Mouse (Mus musculus) liver, embryonic 11.5 days (tissue): Measurements from ENCODE around the gene Fstl1. TPM values are rescaled to one million over a fixed set of nuclear protein-coding genes. Genes with fewer than 3 reads are reported as not detected.
A peak's percentile ranks its signal among the peaks of the same experiment; 100 is the strongest.

ENCODE experiments used
- ATAC-seq: fragments of 200-750 bp; cut with Nextera tagmentation; replicated peaks from 2 replicates; pipeline ENCODE4 v1.8.0; 2017; ENCODE audit warnings: moderate number of reproducible peaks, mild to moderate bottlenecking, moderate TSS enrichment, moderate library complexity; ENCODE audit not compliant: low FRiP score
- DNase-seq: peaks from one replicate; pipeline ENCODE4 v3.0.0-alpha.2; 2017; ENCODE audit warnings: low spot score
- H3K27ac ChIP-seq: fragments of 300-500 bp; sonication (generic); 2 replicates; pipeline ENCODE4 v1.5.1; 2014; ENCODE audit warnings: mild to moderate bottlenecking, low read depth, low read length, control low read depth
- H3K27me3 ChIP-seq: fragments of 300-500 bp; sonication (generic); replicated peaks from 2 replicates; pipeline ENCODE4 v1.6.1; 2014; ENCODE audit warnings: low read length, mixed read lengths; ENCODE audit not compliant: control insufficient read depth, insufficient read depth
- H3K36me3 ChIP-seq: fragments of 300-500 bp; sonication (generic); 2 replicates; pipeline ENCODE4 v1.6.1; 2014; ENCODE audit warnings: mild to moderate bottlenecking, low read length, moderate library complexity, mixed read lengths; ENCODE audit not compliant: control insufficient read depth, insufficient read depth
- H3K4me1 ChIP-seq: fragments of 300-500 bp; sonication (generic); replicated peaks from 2 replicates; pipeline ENCODE4 v1.6.1; 2014; ENCODE audit warnings: low read length, mixed read lengths; ENCODE audit not compliant: control insufficient read depth, insufficient read depth
- H3K4me2 ChIP-seq: fragments of 300-500 bp; sonication (generic); 2 replicates; pipeline ENCODE4 v1.6.1; 2014; ENCODE audit warnings: mild to moderate bottlenecking, control low read depth, moderate library complexity
- H3K4me3 ChIP-seq: fragments of 300-500 bp; sonication (generic); 2 replicates; pipeline ENCODE4 v1.5.1; 2014; ENCODE audit warnings: low read depth, low read length, control low read depth
- H3K9ac ChIP-seq: fragments of 300-500 bp; sonication (generic); 2 replicates; pipeline ENCODE4 v1.6.1; 2014; ENCODE audit warnings: low read depth, low read length, control low read depth
- H3K9me3 ChIP-seq: fragments of 300-500 bp; sonication (generic); 2 replicates; pipeline ENCODE4 v1.6.1; 2016; ENCODE audit warnings: low read length, inconsistent platforms, mixed read lengths; ENCODE audit not compliant: control insufficient read depth
- WGBS: fragments of 180-500 bp; shearing (Covaris S2); extraction: QIAGEN DNeasy Blood & Tissue Kit; methylation state at CpG from one replicate; pipeline ENCODE4 v1.1.7; 2014; 5-methylcytosine and 5-hydroxymethylcytosine counted together
- polyA plus RNA-seq: library from polyadenylated mRNA; unstranded; fragments of >200 nt; fragmentation: Nextera tagmentation; extraction: Ambion mirVana; gene quantifications from 2 replicates; pipeline ENCODE4 v1.2.1, GENCODE M21; 2014

Gene Fstl1
- polyA plus RNA-seq, 1 experiment from 2014 or later, result 118 TPM

DNA sequence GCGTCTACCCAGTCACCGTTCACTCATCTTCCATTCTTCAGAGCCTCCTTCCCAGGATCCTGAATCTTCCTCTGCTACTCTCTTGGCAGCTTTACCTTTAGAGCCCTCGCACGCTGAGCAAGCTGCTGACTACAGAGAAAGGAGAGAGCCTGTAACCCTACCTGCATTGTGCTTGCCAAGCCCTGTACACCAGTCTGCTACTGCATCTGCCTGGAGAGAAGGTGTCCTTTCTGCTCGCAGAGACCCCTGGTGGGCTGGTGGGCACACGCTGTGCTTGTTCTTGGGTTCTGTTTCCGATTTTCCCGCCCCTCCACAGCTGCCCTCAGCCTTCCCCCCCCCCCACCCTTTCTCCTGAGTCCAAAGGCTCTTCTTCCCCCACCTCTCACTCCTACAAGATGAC lies 30.6 kb downstream of the Fstl1 start:
- peaks cover 3% of the 10 kb centered on the region; the same call in 1 of the 2 replicates for H3K36me3 ChIP-seq
- 76% methylated on average over 8 of the region's 8 CpGs for WGBS

DNA sequence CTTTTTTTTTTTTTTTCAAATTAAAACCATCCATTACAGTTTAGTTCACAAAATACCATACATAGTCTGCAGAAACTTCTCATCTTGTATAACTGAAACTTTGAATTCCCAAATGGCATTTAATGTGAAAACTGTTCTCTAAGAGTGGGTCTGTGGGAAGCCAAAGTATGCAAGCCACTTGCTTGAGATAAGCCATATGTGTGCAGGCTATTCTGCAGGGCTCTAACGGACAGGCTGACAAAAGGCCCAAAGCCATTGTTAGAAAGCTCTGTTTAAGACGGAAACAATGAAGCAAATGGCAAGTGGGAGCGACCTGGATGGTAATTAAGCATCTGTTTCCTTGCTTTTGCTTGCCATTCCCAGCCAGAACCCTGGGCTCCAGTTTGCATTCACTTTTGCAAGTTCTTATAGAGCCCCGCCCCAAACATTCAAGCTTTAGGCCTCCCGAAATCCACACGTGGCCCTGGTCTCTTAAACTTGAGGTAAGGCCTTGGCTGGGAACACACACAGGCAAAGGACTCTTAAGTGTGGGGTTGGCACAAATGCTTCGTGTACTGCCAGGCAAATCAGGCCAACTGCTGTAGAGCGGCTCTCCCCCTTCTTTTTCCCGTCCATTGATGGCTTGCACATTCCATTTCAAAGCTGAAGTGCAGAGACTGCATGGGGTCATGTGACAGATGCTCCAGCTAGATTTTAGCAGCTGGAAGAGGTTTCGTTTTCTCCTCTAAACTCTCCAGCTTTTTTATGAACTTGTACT lies 32.4 kb downstream of the Fstl1 start:
- H3K36me3 ChIP-seq, result peaks cover 2% of the 10 kb centered on the region; the same call in 1 of the 2 replicates
- H3K9ac ChIP-seq, result no peak overlapping the region
- H3K4me3 ChIP-seq, result no peak overlapping the region
- no peaks in the 10 kb centered on the region for H3K9me3 ChIP-seq
- no peak overlapping the region for H3K4me2 ChIP-seq
- peaks cover 8% of the 10 kb centered on the region for H3K4me1 ChIP-seq
- no peak overlapping the region for H3K27ac ChIP-seq
- DNase-seq, result no peak
- 69% methylated on average over 10 of the region's 10 CpGs for WGBS
- ATAC-seq, result no peak
- no peaks in the 10 kb centered on the region for H3K27me3 ChIP-seq

More for the DNA sequence above, 30.6 kb downstream of the Fstl1 start:
- no peak overlapping the region for H3K4me2 ChIP-seq
- no peak overlapping the region for H3K9ac ChIP-seq
- no peaks in the 10 kb centered on the region for H3K9me3 ChIP-seq
- ATAC-seq (no peak), DNase-seq (no peak)
- H3K27ac ChIP-seq, result no peak overlapping the region
- H3K4me1 ChIP-seq, result peaks cover 3% of the 10 kb centered on the region; the same call in 1 of the 2 replicates
- H3K4me3 ChIP-seq, result no peak overlapping the region
- no peaks in the 10 kb centered on the region for H3K27me3 ChIP-seq

DNA sequence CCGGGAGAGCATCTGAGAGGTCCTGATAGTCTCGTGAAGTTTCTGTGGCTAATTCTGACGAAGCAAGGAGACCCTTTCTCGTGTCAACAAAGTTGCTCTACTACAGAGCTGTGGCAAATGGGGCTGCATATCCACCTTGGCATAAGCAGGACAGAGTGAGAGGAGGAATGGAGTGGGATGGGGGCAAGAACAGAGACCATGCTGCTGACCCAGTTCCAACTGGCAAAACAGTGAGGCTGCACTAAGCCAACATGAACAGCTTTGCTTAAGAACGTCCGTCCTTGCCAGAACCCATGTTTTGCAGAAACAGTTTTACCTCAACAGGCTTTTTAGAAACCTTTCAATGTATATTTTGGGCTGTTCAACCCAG lies 32.9 kb downstream of the Fstl1 start:
- DNase-seq (no peak), ATAC-seq (no peak)
- Histone ChIP-seq H3K4me1 (peaks cover 9% of the 10 kb centered on the region), H3K36me3 (no peaks in the 10 kb centered on the region), H3K9me3 (no peaks in the 10 kb centered on the region), H3K27me3 (no peaks in the 10 kb centered on the region), H3K9ac (no peak overlapping the region), H3K4me3 (no peak overlapping the region), H3K4me2 (no peak overlapping the region), H3K27ac (no peak overlapping the region)
- WGBS, result 80% methylated on average over 6 of the region's 6 CpGs

DNA sequence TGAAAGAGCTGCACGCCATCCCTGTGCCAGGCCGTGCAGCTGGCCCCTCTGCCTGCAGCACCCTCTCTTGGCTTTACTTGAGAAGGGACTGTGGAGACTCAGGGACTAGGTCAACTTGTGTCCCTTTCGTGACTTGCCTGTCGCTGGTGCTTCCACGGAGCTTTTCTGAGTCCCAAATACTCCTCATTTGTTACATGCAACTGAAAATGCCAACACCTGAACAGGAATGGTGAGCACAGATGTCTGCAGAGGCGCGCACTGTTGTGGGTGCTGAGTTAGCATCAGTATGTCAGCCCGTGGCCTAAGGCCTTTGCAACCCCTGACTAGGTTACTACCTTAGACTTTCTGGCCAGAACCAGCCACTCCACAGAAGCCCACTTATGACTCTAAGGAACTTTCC lies 35.2 kb downstream of the Fstl1 start:
- no peak for DNase-seq
- no peaks in the 10 kb centered on the region for H3K27me3 ChIP-seq
- ATAC-seq, result no peak
- no peak overlapping the region for H3K27ac ChIP-seq
- peaks cover 9% of the 10 kb centered on the region for H3K4me1 ChIP-seq
- no peak overlapping the region for H3K4me3 ChIP-seq
- H3K9ac ChIP-seq, result no peak overlapping the region
- no peaks in the 10 kb centered on the region for H3K9me3 ChIP-seq
- WGBS, result 80% methylated on average over 8 of the region's 8 CpGs
- peaks cover 3% of the 10 kb centered on the region; the same call in 1 of the 2 replicates for H3K36me3 ChIP-seq
- no peak overlapping the region for H3K4me2 ChIP-seq

DNA sequence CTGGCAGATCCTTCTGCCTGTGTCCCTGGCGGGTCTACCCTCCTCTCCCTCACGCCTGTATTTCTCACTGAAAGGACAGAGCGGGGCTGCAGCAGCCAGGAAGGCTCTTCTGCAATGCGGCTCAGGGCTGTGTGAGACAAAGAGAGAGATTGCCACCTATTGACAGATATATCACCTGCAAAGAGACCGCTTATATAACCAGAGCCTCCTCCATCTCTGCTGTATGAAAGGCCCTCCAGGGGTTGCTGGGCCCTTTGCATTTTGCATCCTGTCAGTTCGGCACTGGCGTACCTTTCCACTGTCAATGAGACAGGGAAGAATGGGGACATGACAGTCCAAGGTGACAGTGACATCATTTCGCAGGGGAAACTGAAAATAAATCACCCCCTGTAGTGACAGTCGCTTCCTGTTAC lies 35.8 kb downstream of the Fstl1 start:
- no peak for ATAC-seq

DNA sequence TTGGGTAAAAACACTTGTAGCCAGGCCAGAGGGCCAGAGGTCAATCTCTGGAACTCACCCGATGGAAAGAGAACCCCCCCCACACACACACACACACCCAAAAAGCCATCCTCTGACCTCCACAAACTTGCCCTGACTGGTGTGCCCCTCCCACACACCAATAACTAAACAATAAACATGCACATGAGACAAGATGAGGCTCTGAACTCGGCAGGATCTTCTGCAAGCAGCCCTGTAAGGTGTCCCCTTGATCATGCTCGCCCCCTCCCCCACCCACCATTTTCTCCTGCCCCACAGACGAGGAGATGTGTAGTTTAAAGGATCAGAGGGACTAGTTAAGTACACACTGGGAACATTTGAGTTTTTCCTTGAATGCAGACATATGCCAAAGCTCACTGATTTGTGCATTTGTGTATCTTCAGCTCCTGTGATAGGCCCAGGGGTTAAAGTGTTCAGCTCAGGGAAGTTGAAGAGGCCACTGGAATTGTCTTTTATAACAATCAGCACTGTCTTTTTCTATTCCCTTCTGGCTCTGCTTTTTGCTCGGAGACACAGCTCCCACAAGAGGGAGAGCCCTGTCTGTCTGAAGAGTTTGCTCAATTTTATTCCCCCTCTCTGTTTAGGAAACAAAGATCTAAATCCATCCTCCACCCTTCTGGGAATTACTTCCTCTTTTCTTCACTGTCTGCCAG lies 37.2 kb downstream of the Fstl1 start:
- Histone ChIP-seq H3K27ac (peak overlapping the region; percentile 41; the same call in 1 of the 2 replicates), H3K4me2 (peak overlapping the region; percentile 49)
- no peak for DNase-seq

More for the DNA sequence above, 35.8 kb downstream of the Fstl1 start:
- Histone ChIP-seq H3K36me3 (peaks cover 3% of the 10 kb centered on the region; the same call in 1 of the 2 replicates), H3K4me2 (no peak overlapping the region), H3K9me3 (no peaks in the 10 kb centered on the region), H3K27me3 (no peaks in the 10 kb centered on the region), H3K4me3 (no peak overlapping the region), H3K4me1 (peaks cover 9% of the 10 kb centered on the region), H3K9ac (no peak overlapping the region), H3K27ac (no peak overlapping the region)
- 47% methylated on average over 9 of the region's 9 CpGs for WGBS
- DNase-seq, result no peak

DNA sequence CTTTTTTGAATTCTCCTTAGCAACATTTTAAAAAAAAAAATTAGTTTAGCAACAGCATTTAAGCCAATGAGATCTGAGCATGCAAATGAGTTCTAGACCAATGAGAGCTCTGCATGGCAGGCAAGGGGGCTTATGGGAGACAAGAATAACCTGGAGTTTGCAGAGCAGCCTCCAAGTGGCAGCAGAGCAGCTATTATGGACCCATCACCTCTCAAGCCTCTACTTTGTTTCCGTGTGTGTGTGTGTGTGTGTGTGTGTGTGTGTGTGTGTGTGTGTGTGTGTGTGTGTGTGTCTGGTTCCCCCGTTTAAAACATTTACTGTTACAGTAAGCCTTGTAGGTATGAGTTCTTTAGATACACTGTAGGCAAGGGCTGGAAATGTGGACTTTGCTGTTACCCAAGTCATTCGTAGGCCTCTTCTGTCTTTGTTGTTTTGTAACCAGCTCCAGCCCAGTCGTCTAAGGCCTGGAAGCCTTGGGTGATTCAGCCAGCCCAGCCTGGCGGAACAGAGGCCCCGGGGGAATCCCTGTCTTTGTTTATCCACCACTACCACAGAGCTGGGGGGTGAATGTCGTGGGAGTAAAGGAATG lies 37.8 kb downstream of the Fstl1 start:
- no peaks in the 10 kb centered on the region for H3K9me3 ChIP-seq
- no peak overlapping the region for H3K27ac ChIP-seq
- WGBS, result 34% methylated on average over 7 of the region's 7 CpGs
- no peaks in the 10 kb centered on the region for H3K27me3 ChIP-seq
- H3K4me1 ChIP-seq, result peaks cover 9% of the 10 kb centered on the region
- H3K4me2 ChIP-seq, result peak overlapping the region; percentile 49
- H3K9ac ChIP-seq, result 0 out of 2 replicates have a peak overlapping the region, but pooled peaks have one; percentile 26
- H3K36me3 ChIP-seq, result peaks cover 3% of the 10 kb centered on the region; the same call in 1 of the 2 replicates
- DNase-seq (no peak), ATAC-seq (peak; percentile 90)
- H3K4me3 ChIP-seq, result no peak overlapping the region

More for the DNA sequence above, 37.2 kb downstream of the Fstl1 start:
- WGBS, result 41% methylated on average over 5 of the region's 5 CpGs
- peaks cover 9% of the 10 kb centered on the region for H3K4me1 ChIP-seq
- H3K27me3 ChIP-seq, result no peaks in the 10 kb centered on the region
- no peak overlapping the region for H3K9ac ChIP-seq
- peak; percentile 23; the same call in 1 of the 2 replicates for ATAC-seq
- peaks cover 3% of the 10 kb centered on the region; the same call in 1 of the 2 replicates for H3K36me3 ChIP-seq
- H3K9me3 ChIP-seq, result no peaks in the 10 kb centered on the region
- H3K4me3 ChIP-seq, result no peak overlapping the region

DNA sequence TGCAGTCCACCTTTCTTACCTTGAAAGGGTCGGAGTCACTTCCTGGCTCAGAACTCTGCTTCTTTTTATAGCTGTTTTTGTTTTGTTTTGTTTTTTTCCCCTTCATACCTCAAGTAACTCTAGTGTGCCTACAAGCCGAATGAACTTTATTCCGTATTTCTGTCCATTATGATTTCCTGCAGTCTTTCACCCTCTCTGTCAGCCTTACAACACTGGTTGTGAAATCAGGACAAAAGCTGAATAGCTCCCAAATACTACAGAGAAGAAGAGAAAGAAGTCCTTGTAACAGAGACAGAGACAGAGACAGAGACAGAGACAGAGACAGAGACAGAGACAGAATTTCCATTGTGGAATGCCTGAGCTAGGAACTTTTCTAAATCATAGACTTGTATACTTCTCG lies 41.3 kb downstream of the Fstl1 start:
- no peak overlapping the region for H3K9ac ChIP-seq
- no peak overlapping the region for H3K4me2 ChIP-seq
- no peak overlapping the region for H3K4me3 ChIP-seq
- H3K27ac ChIP-seq, result no peak overlapping the region
- H3K27me3 ChIP-seq, result no peaks in the 10 kb centered on the region
- H3K4me1 ChIP-seq, result peaks cover 6% of the 10 kb centered on the region
- no peak for ATAC-seq
- WGBS, result 93% methylated on average over 4 of the region's 4 CpGs
- peaks cover 10% of the 10 kb centered on the region; the same call in 1 of the 2 replicates for H3K36me3 ChIP-seq
- H3K9me3 ChIP-seq, result no peaks in the 10 kb centered on the region
- DNase-seq, result no peak
